Mouse (Mus musculus) lung, postnatal 4 days (tissue): ENCODE measurements around the gene Tomm40l.
"Not testable (repeated sequence)": the region's sequence is repeated elsewhere in the genome, so short reads cannot be mapped to it uniquely, and the experiment has no call there.

Source experiments
- DNase-seq, 2 experiments: peaks; one replicate each; pipeline ENCODE4 v3.0.0; 2021

Tomm40l gene

GRCm38 (mm10) chr1:171249913-171250600 lies 27.7 kb upstream of the Tomm40l start, which contains the start of gene Adamts4:
TSS of gene Adamts4 (plus strand) at chr1:171250421.
- DNase-seq, result peak; percentile 59 to 65

DNA sequence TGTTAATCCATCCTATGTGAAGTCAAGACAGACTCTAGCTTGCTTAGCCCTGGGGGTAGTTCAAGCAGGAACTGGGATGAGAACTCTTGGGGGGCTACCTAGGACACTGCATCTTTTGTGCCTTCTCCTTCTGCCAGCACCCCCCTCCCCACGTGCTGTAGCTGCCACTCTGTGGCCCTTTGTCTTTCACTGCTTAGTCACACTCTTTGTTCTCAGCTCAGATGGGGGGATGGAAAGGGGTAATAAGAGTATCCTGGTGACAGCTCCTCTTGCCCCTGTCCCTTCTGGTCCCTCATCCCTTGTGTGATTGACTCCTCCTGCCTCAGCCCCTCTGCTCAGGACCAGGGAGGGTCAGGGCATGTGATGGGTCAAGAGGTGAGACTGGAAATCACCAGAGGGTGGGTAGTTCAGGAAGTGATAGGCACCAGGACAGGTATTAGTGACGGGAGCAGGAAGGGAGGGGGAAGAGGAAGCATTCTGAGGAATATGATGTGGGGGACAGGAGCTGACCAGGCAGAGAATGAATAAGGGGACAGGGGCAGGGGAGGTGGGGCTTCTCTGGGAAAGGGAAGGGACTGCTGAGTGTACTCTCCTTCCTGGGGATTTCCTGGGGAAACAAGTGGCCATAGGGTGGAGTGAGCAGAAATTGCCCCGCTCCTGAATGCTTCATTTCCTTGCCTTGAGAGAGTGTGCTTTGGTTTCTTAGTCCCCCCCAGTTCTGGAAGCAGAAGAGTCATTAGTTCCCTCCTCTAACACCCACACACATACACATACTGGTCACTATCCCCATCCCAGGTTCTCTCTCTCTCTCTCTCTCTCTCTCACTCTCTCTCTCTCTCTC lies 26.3 kb upstream of the Tomm40l start:
- peak in 1 of 2 experiments; percentile 35 for DNase-seq

GRCm38 (mm10) chr1:171247916-171248315 lies 25.6 kb upstream of the Tomm40l start:
- DNase-seq, result peak in 1 of 2 experiments; percentile 34

DNA sequence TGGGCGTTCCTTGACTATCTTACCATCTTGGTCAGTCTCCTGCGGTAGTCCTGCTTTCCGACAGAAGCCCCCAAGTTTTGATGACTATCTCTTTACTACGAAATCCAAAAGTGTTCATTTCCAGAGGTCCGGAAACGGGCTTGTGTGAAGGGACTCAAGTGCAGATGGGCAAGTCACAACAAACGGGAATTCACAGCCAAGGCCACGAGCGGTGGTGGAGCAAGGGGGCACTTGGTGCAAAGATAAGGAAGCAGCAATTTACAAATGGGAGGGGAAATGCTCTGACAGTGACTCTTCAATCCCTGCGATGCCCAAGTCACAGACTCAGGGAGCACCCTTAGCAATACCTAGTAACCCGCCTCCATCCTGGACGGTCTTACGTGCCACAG lies 25.1 kb upstream of the Tomm40l start:
- DNase-seq, result no peak

- DNase-seq, result peak; percentile 97 to 98
Observed at GRCm38 (mm10) chr1:171246709-171247452, 24.6 kb upstream of the Tomm40l start.

- no peak for DNase-seq
Observed at GRCm38 (mm10) chr1:171245353-171245752, 23.0 kb upstream of the Tomm40l start.

GRCm38 (mm10) chr1:171241952-171242351 lies 19.6 kb upstream of the Tomm40l start:
- not testable (repeated sequence) for DNase-seq

GRCm38 (mm10) chr1:171240911-171241310 lies 18.6 kb upstream of the Tomm40l start:
- DNase-seq, result no peak

DNA sequence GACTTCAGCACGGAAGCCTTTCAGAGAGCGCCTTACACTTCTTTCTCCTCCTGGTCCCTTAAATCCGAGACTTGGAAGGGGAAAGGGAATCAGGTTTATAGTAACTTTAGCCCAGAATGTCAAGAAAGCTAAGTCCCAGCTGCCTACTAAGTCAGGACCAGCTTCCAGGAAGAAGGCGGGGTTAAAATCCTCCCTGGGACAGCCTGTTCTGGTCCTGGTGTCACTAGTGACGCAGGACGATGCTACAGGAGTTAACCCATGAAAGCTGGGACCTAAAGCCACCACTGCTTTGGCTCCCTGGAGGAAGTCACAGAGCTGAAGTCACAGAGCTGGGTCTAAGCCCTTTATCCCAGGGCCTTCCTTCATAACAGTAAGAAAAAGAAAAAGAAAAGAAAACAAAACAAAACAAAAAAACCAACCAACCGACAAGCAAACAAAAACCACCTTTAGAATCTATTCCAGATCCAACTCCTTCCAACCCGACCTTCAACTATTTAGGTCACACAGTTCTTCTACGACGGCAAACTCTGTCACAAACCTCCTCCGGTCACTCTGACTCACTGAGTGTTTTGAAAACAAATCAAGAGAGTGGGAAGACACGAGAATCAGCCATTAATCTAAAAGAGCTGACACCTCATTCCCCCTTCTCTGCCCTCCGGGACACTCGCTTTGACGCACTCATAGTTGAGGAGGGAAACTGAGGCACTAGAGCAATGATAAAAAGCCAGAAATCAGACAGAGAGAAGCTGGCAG lies 17.9 kb upstream of the Tomm40l start:
- peak in 1 of 2 experiments; percentile 20 for DNase-seq

- DNase-seq, result peak; percentile 70 to 77
Observed at GRCm38 (mm10) chr1:171238463-171238862, 16.1 kb upstream of the Tomm40l start.

GRCm38 (mm10) chr1:171237438-171237837 lies 15.1 kb upstream of the Tomm40l start:
- no peak for DNase-seq

DNA sequence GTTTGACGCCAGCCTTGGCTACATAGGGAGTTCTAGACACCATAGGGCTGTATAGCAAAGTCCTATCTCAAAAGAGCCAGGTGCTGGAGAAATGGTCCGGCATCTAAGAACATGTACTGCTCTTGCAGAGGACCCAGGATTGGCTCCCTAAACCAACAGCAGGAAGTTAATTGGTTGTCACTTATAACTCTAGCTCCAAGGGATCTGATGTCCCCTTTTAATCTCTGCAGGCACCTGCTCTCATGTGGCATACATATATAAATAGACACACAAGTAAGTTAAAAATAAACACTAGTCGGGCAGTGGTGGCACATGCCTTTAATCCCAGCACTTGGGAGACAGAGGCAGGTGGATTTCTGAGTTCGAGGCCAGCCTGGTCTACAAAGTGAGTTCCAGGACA lies 13.5 kb upstream of the Tomm40l start:
- no peak for DNase-seq

- DNase-seq, result no peak
Observed at GRCm38 (mm10) chr1:171234538-171234937, 12.2 kb upstream of the Tomm40l start.

GRCm38 (mm10) chr1:171234126-171234525 lies 11.8 kb upstream of the Tomm40l start, which contains the start of gene Fcer1g:
TSS of gene Fcer1g (minus strand) at chr1:171234365.
- DNase-seq, result peak; percentile 62 to 65

- DNase-seq, result peak in 1 of 2 experiments; percentile 49
Observed at GRCm38 (mm10) chr1:171232800-171233730, 10.8 kb upstream of the Tomm40l start.

- DNase-seq, result no peak
Observed at GRCm38 (mm10) chr1:171232348-171232747, 10.0 kb upstream of the Tomm40l start.

DNA sequence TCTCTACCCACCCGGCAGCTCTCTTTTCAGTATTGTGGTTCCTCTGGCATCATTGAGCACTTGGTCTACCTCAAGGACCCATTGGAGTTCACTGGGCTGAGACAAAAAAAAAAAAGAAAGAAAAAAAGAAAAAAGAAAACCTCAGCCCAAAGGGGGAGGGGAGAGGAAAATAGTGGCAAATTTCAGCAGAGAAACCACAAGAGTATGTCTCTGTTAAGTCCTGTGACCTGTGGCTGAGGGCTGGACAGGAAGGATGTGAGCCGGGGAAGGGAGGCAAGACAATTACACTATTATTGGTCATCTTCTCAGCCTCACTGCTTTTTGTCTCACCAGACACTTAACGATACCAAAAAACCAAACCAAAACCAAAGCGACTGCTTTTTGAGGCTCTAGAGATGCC lies 9.5 kb upstream of the Tomm40l start:
- DNase-seq, result no peak

- DNase-seq, result no peak
Observed at GRCm38 (mm10) chr1:171230215-171230614, 7.9 kb upstream of the Tomm40l start.

DNA sequence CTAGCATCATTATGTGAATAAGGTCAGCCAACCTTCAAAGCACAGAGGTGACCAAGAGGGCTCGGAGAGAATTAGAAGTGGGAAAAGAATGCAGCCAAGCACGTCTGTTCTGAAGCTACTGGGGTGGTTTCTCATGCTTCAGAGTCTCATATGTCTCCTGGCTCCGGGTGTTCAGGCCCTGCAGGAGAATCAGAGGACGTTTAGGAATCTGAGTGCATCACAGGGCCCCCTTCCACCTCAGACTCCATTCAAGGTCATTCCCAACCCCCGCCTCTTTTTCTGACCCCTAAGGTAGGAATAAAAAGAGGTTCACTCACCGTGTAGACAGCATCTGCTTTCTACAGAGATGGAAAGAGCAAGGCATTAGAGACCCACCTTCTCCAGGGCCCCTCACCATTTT lies 7.4 kb upstream of the Tomm40l start:
- DNase-seq, result no peak

DNA sequence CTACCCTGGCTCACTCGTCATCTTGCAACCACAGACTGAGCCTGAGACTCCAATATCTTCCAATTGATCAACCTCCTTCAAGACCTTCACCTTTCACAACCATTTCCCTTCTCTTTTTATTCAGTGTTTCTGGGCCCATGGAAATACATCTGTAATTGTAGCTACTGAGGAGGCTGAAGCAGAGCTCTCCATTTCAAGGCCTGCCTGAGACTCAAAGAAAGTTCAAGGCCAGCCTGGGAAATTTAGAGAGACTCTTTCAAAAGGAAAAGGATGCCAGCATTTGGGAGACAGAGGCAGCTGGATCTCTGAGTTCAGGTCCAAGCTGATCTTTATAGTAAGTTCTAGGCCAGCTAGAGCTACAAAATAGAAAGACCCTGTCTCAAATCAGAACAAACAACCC lies 5.6 kb upstream of the Tomm40l start:
- DNase-seq, result no peak

DNA sequence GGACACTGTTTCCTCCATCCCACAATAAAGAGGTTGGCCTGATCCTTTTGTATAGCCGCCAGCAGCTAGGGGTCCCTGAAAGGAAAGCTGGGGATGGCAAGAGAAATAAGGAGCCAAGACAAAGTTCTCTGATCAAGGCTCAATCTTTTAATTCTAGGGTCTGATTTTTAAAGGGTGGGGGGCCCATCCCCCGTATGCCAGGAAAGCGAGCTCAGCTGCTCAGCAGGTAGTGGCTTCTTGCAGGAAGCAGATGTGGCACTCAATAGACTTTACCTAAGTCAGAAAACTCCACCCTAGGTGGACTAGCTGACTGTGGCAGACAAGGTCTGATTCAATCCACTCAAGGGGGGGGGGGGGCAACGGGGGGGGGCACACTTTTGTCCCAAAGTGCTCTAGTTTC lies 4.5 kb upstream of the Tomm40l start:
- no peak for DNase-seq
